Comparison of ENCODE assay signal across 10 mouse cellular contexts in genomic region chr11:75415096-75415495, GRCm38 (mm10). TPM values are rescaled to one million over a fixed set of nuclear protein-coding genes. Genes with fewer than 3 reads are reported as not detected.
A peak's percentile ranks its signal among the peaks of the same experiment; 100 is the strongest.
DNase-seq lines count a peak whose midpoint lies in the region; ATAC-seq and TF ChIP-seq lines count a peak whose summit lies in the region.
"Had no signal": no experiment of that assay in that cellular context is flagged by ENCODE, and none has a peak within 500 bp of the region (broad histone marks: within the 10 kb centered on the region; RNA-seq: fewer than 3 reads in every experiment).

No protein-coding gene starts in this region.

- in situ Hi-C loops in CH12.LX (cut with MboI; ENCODE audit: low pct_ligation_motif_present, low pct_unique_long_range_greater_than_20kb, low sequenced_read_pairs): no loop called here

- no peaks in the 10 kb centered on the region for H3K79me2 ChIP-seq in CH12.LX (replicated peaks; ENCODE audit: control insufficient read depth, extremely low read depth, insufficient read depth, poor library complexity, severe bottlenecking)

- TF ChIP-seq POLR2A in CH12.LX (IDR thresholded peaks at IDR 0.05; ENCODE audit: low read depth, low read length): no peak

- H3K27me3 ChIP-seq in liver, postnatal 0 days (ENCODE audit: insufficient read depth, low read length): no peaks in the 10 kb centered on the region
- no peaks in the 10 kb centered on the region for H3K27me3 ChIP-seq in CH12.LX (replicated peaks)
- H3K27me3 ChIP-seq: forebrain, embryonic 13.5 days; liver, embryonic 15.5 days had no signal

- H3K4me2 ChIP-seq in liver, postnatal 0 days (ENCODE audit: low read depth, low read length): no peak overlapping the region
- peak overlapping the region; percentile 10 for H3K4me2 ChIP-seq in CH12.LX (ENCODE audit: insufficient read depth, low read depth, poor library complexity, severe bottlenecking)
- H3K4me2 ChIP-seq: forebrain, embryonic 13.5 days; liver, embryonic 15.5 days had no signal

- H3K4me1 ChIP-seq in liver, postnatal 0 days (ENCODE audit: insufficient read depth): peaks cover 10% of the 10 kb centered on the region
- peaks cover 48 to 82% of the 10 kb centered on the region in 2 experiments for H3K4me1 ChIP-seq in CH12.LX (ENCODE audit: control insufficient read depth in 1 of 2, insufficient read depth in 2 of 2)
- no peaks in the 10 kb centered on the region for H3K4me1 ChIP-seq in brown adipose tissue, adult 24 weeks (ENCODE audit: control insufficient read depth, insufficient read depth, insufficient read length, low read length)
- H3K4me1 ChIP-seq: forebrain, embryonic 13.5 days; liver, embryonic 15.5 days had no signal

- H3K36me3 ChIP-seq in liver, postnatal 0 days (replicated peaks; ENCODE audit: insufficient read depth, low read length): peaks cover 12% of the 10 kb centered on the region; the same call in 1 of the 2 replicates
- H3K36me3 ChIP-seq in CH12.LX (replicated peaks in 1 of 2; ENCODE audit: control insufficient read depth in 1 of 2, insufficient read depth in 1 of 2, low read length in 1 of 2): peaks cover 0 to 18% of the 10 kb centered on the region in 2 experiments

- H3K9me3 ChIP-seq in liver, postnatal 0 days (ENCODE audit: low read length): no peaks in the 10 kb centered on the region
- no peaks in the 10 kb centered on the region for H3K9me3 ChIP-seq in CH12.LX (replicated peaks; ENCODE audit: low read length)
- H3K9me3 ChIP-seq: forebrain, embryonic 13.5 days; liver, embryonic 15.5 days had no signal

- WGBS in liver, postnatal 0 days (ENCODE audit: insufficient replicate concordance): 31% methylated on average over 7 of the region's 7 CpGs

- no peak for TF ChIP-seq RAD21 in CH12.LX (IDR thresholded peaks at IDR 0.05; ENCODE audit: low read depth, low read length)

- DNase-seq in liver, postnatal 0 days: no peak
- DNase-seq in liver (no peak), CH12.LX (ENCODE audit: extremely low read depth) (peak; percentile 79)
- peak; percentile 56 for DNase-seq in skeletal muscle tissue, adult 2 months (ENCODE audit: low read depth, low spot score)
- no peak for DNase-seq in adrenal gland, postnatal 10 days
- DNase-seq in cerebellum, adult 18-20 months: no peak

- peak overlapping the region; percentile 44; the same call in 1 of the 2 replicates for H3K27ac ChIP-seq in liver, postnatal 0 days (ENCODE audit: low read depth)
- H3K27ac ChIP-seq in CH12.LX (ENCODE audit: insufficient read depth, low read depth): peak overlapping the region; percentile 39; the same call in 1 of the 2 replicates
- peak overlapping the region; percentile 48; the same call in 1 of the 2 replicates for H3K27ac ChIP-seq in brown adipose tissue, adult 24 weeks (replicated peaks; ENCODE audit: low read depth, low read length)
- H3K27ac ChIP-seq: forebrain, embryonic 13.5 days; liver, embryonic 15.5 days had no signal

- TF ChIP-seq EP300 in liver, postnatal 0 days (IDR thresholded peaks at IDR 0.05; ENCODE audit: low read depth): no peak
- TF ChIP-seq EP300 in CH12.LX (IDR thresholded peaks at IDR 0.05; ENCODE audit: low read length): peak; percentile 80

- dilution Hi-C loops in CH12.LX (cut with MboI; ENCODE audit: extremely low pct_ligation_motif_present, extremely low pct_unique_long_range_greater_than_20kb, low sequenced_read_pairs): no loop called here

- no peak overlapping the region for H3K9ac ChIP-seq in liver, postnatal 0 days (replicated peaks)
- H3K9ac ChIP-seq in CH12.LX (ENCODE audit: insufficient read depth, low read depth): peak overlapping the region; percentile 11
- H3K9ac ChIP-seq: forebrain, embryonic 13.5 days; liver, embryonic 15.5 days had no signal

- TF ChIP-seq CTCF in liver, postnatal 0 days (IDR thresholded peaks at IDR 0.05; ENCODE audit: low read depth): no peak
- no peak for TF ChIP-seq CTCF in CH12.LX (conservative IDR thresholded peaks at IDR 0.05 in 1 of 2, IDR thresholded peaks at IDR 0.05 in 1 of 2; ENCODE audit: low read depth in 2 of 2, low read length in 2 of 2)

- ATAC-seq in liver, postnatal 0 days: peak; percentile 48; the same call in 1 of the 2 replicates
- ATAC-seq: forebrain, embryonic 13.5 days had no signal

- no peak overlapping the region for H3K4me3 ChIP-seq in liver, postnatal 0 days (ENCODE audit: low read depth, low read length)
- H3K4me3 ChIP-seq in CH12.LX (replicated peaks in 1 of 3; ENCODE audit: low read depth in 2 of 3, low read length in 2 of 3, poor library complexity in 1 of 3): peak overlapping the region in 1 of 3 experiments; percentile 57
- H3K4me3 ChIP-seq in brown adipose tissue, adult 24 weeks (ENCODE audit: insufficient read depth, low read depth, low read length): no peak overlapping the region
- H3K4me3 ChIP-seq: forebrain, embryonic 13.5 days; liver, embryonic 15.5 days had no signal

TF ChIP-seq in CH12.LX, 34 proteins besides CTCF, POLR2A, EP300 and RAD21:
- TF ChIP-seq HCFC1 (IDR thresholded peaks at IDR 0.05; ENCODE audit: low read depth, low read length): peak; percentile 24; the same call in 1 of the 2 replicates
- TF ChIP-seq MYC (IDR thresholded peaks at IDR 0.05; ENCODE audit: low read depth, low read length): no peak
- peak; percentile 89 for TF ChIP-seq IRF4 (IDR thresholded peaks at IDR 0.05; ENCODE audit: low read depth, low read length)
- TF ChIP-seq TCF12 (IDR thresholded peaks at IDR 0.05; ENCODE audit: low read depth, low read length): peak; percentile 55; the same call in 1 of the 2 replicates
- TF ChIP-seq MXI1 (IDR thresholded peaks at IDR 0.05; ENCODE audit: low read depth, low read length): peak; percentile 3; the same call in 1 of the 2 replicates
- no peak for TF ChIP-seq JUND (conservative IDR thresholded peaks at IDR 0.05; ENCODE audit: low read depth, low read length)
- TF ChIP-seq GABPA (IDR thresholded peaks at IDR 0.05; ENCODE audit: insufficient replicate concordance, low read depth, low read length): no peak
- TF ChIP-seq ZMIZ1 (IDR thresholded peaks at IDR 0.05; ENCODE audit: low read depth, low read length): peak; percentile 39; the same call in 1 of the 2 replicates
- 0 out of 2 replicates have a peak, but pooled peaks have one; percentile 35 for TF ChIP-seq ELF1 (IDR thresholded peaks at IDR 0.05; ENCODE audit: low read depth, low read length)
- no peak for TF ChIP-seq JUN (IDR thresholded peaks at IDR 0.05; ENCODE audit: insufficient read depth, low read depth, low read length)
- TF ChIP-seq BHLHE40 (IDR thresholded peaks at IDR 0.05; ENCODE audit: low read depth, low read length): peak; percentile 63
- TF ChIP-seq PAX5 (IDR thresholded peaks at IDR 0.05; ENCODE audit: low read length): no peak
- TF ChIP-seq ZKSCAN1 (IDR thresholded peaks at IDR 0.05; ENCODE audit: borderline replicate concordance, low read depth, low read length): no peak
- no peak for TF ChIP-seq NRF1 (IDR thresholded peaks at IDR 0.05; ENCODE audit: low read depth, low read length)
- peak; percentile 35 for TF ChIP-seq SIN3A (IDR thresholded peaks at IDR 0.05; ENCODE audit: low read length)
- TF ChIP-seq ETS1 (conservative IDR thresholded peaks at IDR 0.05; ENCODE audit: low read depth, low read length): peak; percentile 72
- 0 out of 2 replicates have a peak, but pooled peaks have one; percentile 42 for TF ChIP-seq MAX (IDR thresholded peaks at IDR 0.05; ENCODE audit: low read length)
- no peak for TF ChIP-seq E2F4 (IDR thresholded peaks at IDR 0.05; ENCODE audit: insufficient replicate concordance, low read depth, low read length)
- TF ChIP-seq CHD2 (IDR thresholded peaks at IDR 0.05; ENCODE audit: low read length): no peak; the same call in 1 of the 2 replicates
- TF ChIP-seq MAFK (IDR thresholded peaks at IDR 0.05; ENCODE audit: insufficient replicate concordance, low read length): 0 out of 2 replicates have a peak, but pooled peaks have one; percentile 25
- TF ChIP-seq RCOR1 (conservative IDR thresholded peaks at IDR 0.05; ENCODE audit: low read depth, low read length): 0 out of 2 replicates have a peak, but pooled peaks have one; percentile 7

RNA-seq across cellular contexts. Expression of gene Serpinf1, which starts 7.4 kb away (rescaled TPM):
- 823 and 833 TPM in 2 replicates for polyA plus RNA-seq in liver, postnatal 0 days (2015; fragmentation: Nextera tagmentation; extraction: Ambion mirVana)
- total RNA-seq in CH12.LX (2012; rRNA removed) (26.0 and 30.3 TPM in 2 replicates), CH12.LX (2014; rRNA removed) (56.5 and 58.4 TPM in 2 replicates)
- 119 and 131 TPM in 2 replicates for polyA plus RNA-seq in CH12.LX (2012; ENCODE audit: insufficient read length, low read depth)
- polyA plus RNA-seq in brown adipose tissue, adult 24 weeks (2012; ENCODE audit: insufficient read depth, insufficient read length, missing spikeins): 78.8 and 102 TPM in 2 replicates
- total RNA-seq in adrenal gland, postnatal 10 days (2021): 100 to 1,000 TPM; 121 to 219 TPM

RNA-seq across cellular contexts. Expression of gene Serpinf2, which starts 24.3 kb away (rescaled TPM):
- 975 and 1,049 TPM in 2 replicates for polyA plus RNA-seq in liver, postnatal 0 days (2015; fragmentation: Nextera tagmentation; extraction: Ambion mirVana)
- total RNA-seq in CH12.LX (2012; rRNA removed): 0.08 TPM in 1 of 2 replicates, not detected in the other
- 0.11 TPM in 1 of 2 replicates, not detected in the other for total RNA-seq in CH12.LX (2014; rRNA removed)
- polyA plus RNA-seq in CH12.LX (2012; ENCODE audit: insufficient read length, low read depth): 0.26 TPM in 1 of 2 replicates, not detected in the other
- 0.48 TPM in 1 of 2 replicates, not detected in the other for polyA plus RNA-seq in brown adipose tissue, adult 24 weeks (2012; ENCODE audit: insufficient read depth, insufficient read length, missing spikeins)
- 100 to 1,000 TPM; 112 to 253 TPM for total RNA-seq in adrenal gland, postnatal 10 days (2021)
- polyA plus RNA-seq: forebrain, embryonic 13.5 days; heart, embryonic 14.5 days had no signal

RNA-seq across cellular contexts. Expression of gene Wdr81, which starts 39.4 kb away (rescaled TPM):
- polyA plus RNA-seq in liver, postnatal 0 days (2015; fragmentation: Nextera tagmentation; extraction: Ambion mirVana): 8.4 and 9.5 TPM in 2 replicates
- total RNA-seq in CH12.LX (2012; rRNA removed): 14.3 and 16.3 TPM in 2 replicates
- 3.0 and 3.1 TPM in 2 replicates for total RNA-seq in CH12.LX (2014; rRNA removed)
- 12.7 and 13.7 TPM in 2 replicates for polyA plus RNA-seq in CH12.LX (2012; ENCODE audit: insufficient read length, low read depth)
- 5.5 and 7.2 TPM in 2 replicates for polyA plus RNA-seq in brown adipose tissue, adult 24 weeks (2012; ENCODE audit: insufficient read depth, insufficient read length, missing spikeins)
- 10 to 100 TPM; 13.0 to 15.2 TPM for total RNA-seq in adrenal gland, postnatal 10 days (2021)

RNA-seq across cellular contexts. Expression of gene Tlcd2, which starts 46.4 kb away (rescaled TPM):
- polyA plus RNA-seq in liver, postnatal 0 days (2015; fragmentation: Nextera tagmentation; extraction: Ambion mirVana): 34.2 and 35.6 TPM in 2 replicates
- total RNA-seq in CH12.LX (2012; rRNA removed): 0.17 and 0.81 TPM in 2 replicates
- not detected in 2 replicates for total RNA-seq in CH12.LX (2014; rRNA removed)
- 0.40 and 0.86 TPM in 2 replicates for polyA plus RNA-seq in CH12.LX (2012; ENCODE audit: insufficient read length, low read depth)
- polyA plus RNA-seq in brown adipose tissue, adult 24 weeks (2012; ENCODE audit: insufficient read depth, insufficient read length, missing spikeins): 13.5 and 20.2 TPM in 2 replicates
- total RNA-seq in adrenal gland, postnatal 10 days (2021): 10 to 100 TPM; 20.9 to 24.6 TPM

Comparison
In these comparisons a context has a peak if more than half of its experiments do, and no peak if none do; other contexts are left out.
1. DNase-seq: peak in CH12.LX (single experiment) and skeletal muscle tissue, adult 2 months (single experiment); none in liver, postnatal 0 days (single experiment), liver (single experiment), adrenal gland, postnatal 10 days (single experiment) and cerebellum, adult 18-20 months (0 of 2).
2. RNA of gene Serpinf2, which starts 24.3 kb away (polyA plus RNA-seq): 975 to 1,049 TPM in liver, postnatal 0 days; 0.48 TPM in brown adipose tissue, adult 24 weeks and 0.26 TPM in CH12.LX; every median in the first group is over 100 times any median in the second.
3. Peak in every context shown above with its lines, with median percentiles within 50 percentile points of each other: H3K27ac ChIP-seq.